Mouse (Mus musculus) yolk sac, embryonic 10.5 days (tissue): ENCODE data around the gene Ikbkg.
"Not testable (repeated sequence)": the region's sequence is repeated elsewhere in the genome, so short reads cannot be mapped to it uniquely, and the experiment has no call there.

Experiments
- DNase-seq: peaks from one replicate; pipeline ENCODE4 v3.0.0-alpha.2; 2017; ENCODE audit warnings: low spot score

Ikbkg gene

GRCm38 (mm10) chrX:74451157-74451912, 58.2 kb downstream of the Ikbkg start:
- no peak for DNase-seq

- no peak for DNase-seq
Observed at GRCm38 (mm10) chrX:74452773-74453172, 59.7 kb downstream of the Ikbkg start.

- DNase-seq, result not testable (repeated sequence)
Observed at GRCm38 (mm10) chrX:74481349-74481885, 88.3 kb downstream of the Ikbkg start, which contains the start of gene Gm6880. TSS of gene Gm6880 (minus strand) at chrX:74481399.

GRCm38 (mm10) chrX:74497131-74497530, 104.0 kb downstream of the Ikbkg start:
- no peak for DNase-seq
